18 mouse cellular contexts compared by ENCODE assay signal in the genomic region with DNA sequence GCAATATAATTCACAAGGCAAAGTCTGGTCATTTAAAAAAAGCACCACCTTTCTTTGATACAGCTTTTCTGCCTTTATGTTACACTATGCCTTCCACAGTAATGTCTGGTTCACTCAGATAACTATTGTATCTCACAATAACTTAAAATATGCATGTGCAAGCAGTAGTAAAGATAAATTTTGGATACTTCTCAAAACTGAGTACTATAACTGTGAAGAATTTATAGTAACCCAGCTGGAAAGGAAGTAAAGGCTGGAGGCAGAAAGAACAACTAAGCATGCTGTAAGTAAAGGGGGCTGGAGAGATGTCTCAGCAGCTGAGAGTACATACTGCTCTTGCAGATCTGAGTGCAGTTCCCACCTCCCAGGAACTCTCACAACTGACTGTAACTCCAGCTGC. TPM values are rescaled to one million over a fixed set of nuclear protein-coding genes. Genes with fewer than 3 reads are reported as not detected.
DNase-seq lines count a peak whose midpoint lies in the region; ATAC-seq lines count a peak whose summit lies in the region.
"Had no signal": no experiment of that assay in that cellular context is flagged by ENCODE, and none has a peak within 500 bp of the region (broad histone marks: within the 10 kb centered on the region; RNA-seq: fewer than 3 reads in every experiment).

No protein-coding gene starts in this region.

- DNase-seq in liver, embryonic 11.5 days (ENCODE audit: low spot score) = no peak
- no peak for DNase-seq in liver
- DNase-seq in c-Kit-positive CD71-positive TER-119-negative erythroid progenitor cells, embryonic 14.5 days (ENCODE audit: low read depth) = peak; percentile 43
- no peak for DNase-seq in lung, postnatal 36 days
- no peak for DNase-seq in gastrocnemius, postnatal 10 days
- no peak for DNase-seq in hindbrain, embryonic 10.5 days (ENCODE audit: low spot score)
- DNase-seq: adrenal gland, adult 8-10 months; cerebellum, adult 18-20 months; forebrain, postnatal 0 days; heart, adult 18-20 months; thymus, postnatal 4 days had no signal

- peaks cover 4% of the 10 kb centered on the region; the same call in 1 of the 2 replicates for H3K4me1 ChIP-seq in liver, embryonic 11.5 days (replicated peaks; ENCODE audit: control insufficient read depth, insufficient read depth, low read length)
- H3K4me1 ChIP-seq in liver, embryonic 15.5 days (replicated peaks) = peaks cover 35% of the 10 kb centered on the region
- H3K4me1 ChIP-seq in hindbrain, embryonic 10.5 days (replicated peaks) = no peaks in the 10 kb centered on the region
- H3K4me1 ChIP-seq: embryonic facial prominence, embryonic 12.5 days; limb, embryonic 13.5 days; midbrain, embryonic 12.5 days had no signal

- H3K27me3 ChIP-seq in liver, embryonic 11.5 days (replicated peaks; ENCODE audit: control insufficient read depth, insufficient read depth, low read length) = no peaks in the 10 kb centered on the region
- H3K27me3 ChIP-seq in liver, embryonic 15.5 days = no peaks in the 10 kb centered on the region
- no peaks in the 10 kb centered on the region for H3K27me3 ChIP-seq in hindbrain, embryonic 10.5 days (ENCODE audit: insufficient read depth, poor library complexity, severe bottlenecking)
- H3K27me3 ChIP-seq: embryonic facial prominence, embryonic 12.5 days; hindbrain, embryonic 13.5 days; limb, embryonic 13.5 days; midbrain, embryonic 12.5 days; neural tube, embryonic 13.5 days had no signal

- no peaks in the 10 kb centered on the region for H3K9me3 ChIP-seq in liver, embryonic 11.5 days (ENCODE audit: control insufficient read depth, low read length)
- H3K9me3 ChIP-seq in liver, embryonic 15.5 days (replicated peaks) = no peaks in the 10 kb centered on the region
- no peaks in the 10 kb centered on the region for H3K9me3 ChIP-seq in hindbrain, embryonic 10.5 days
- H3K9me3 ChIP-seq: embryonic facial prominence, embryonic 12.5 days; hindbrain, embryonic 13.5 days; limb, embryonic 13.5 days; midbrain, embryonic 12.5 days; neural tube, embryonic 13.5 days had no signal

- H3K4me2 ChIP-seq in liver, embryonic 11.5 days = peak overlapping the region; percentile 17; the same call in 1 of the 2 replicates
- peak overlapping the region; percentile 23; the same call in 1 of the 2 replicates for H3K4me2 ChIP-seq in liver, embryonic 15.5 days
- H3K4me2 ChIP-seq: embryonic facial prominence, embryonic 12.5 days; hindbrain, embryonic 13.5 days; limb, embryonic 13.5 days; midbrain, embryonic 12.5 days; neural tube, embryonic 13.5 days had no signal

- ATAC-seq in liver, embryonic 11.5 days (replicated peaks; ENCODE audit: low FRiP score) = no peak
- peak; percentile 25; the same call in 1 of the 2 replicates for ATAC-seq in liver, embryonic 15.5 days (ENCODE audit: insufficient read depth)
- ATAC-seq: forebrain, postnatal 0 days; lung, postnatal 0 days had no signal

- no peak overlapping the region for H3K27ac ChIP-seq in liver, embryonic 11.5 days (ENCODE audit: low read depth, low read length)
- H3K27ac ChIP-seq in liver, embryonic 15.5 days (replicated peaks) = 0 out of 2 replicates have a peak overlapping the region, but pooled peaks have one; percentile 14
- no peak overlapping the region for H3K27ac ChIP-seq in hindbrain, embryonic 10.5 days
- H3K27ac ChIP-seq: embryonic facial prominence, embryonic 12.5 days; hindbrain, embryonic 13.5 days; limb, embryonic 13.5 days; midbrain, embryonic 12.5 days; neural tube, embryonic 13.5 days had no signal

- no peak overlapping the region for H3K9ac ChIP-seq in liver, embryonic 11.5 days (ENCODE audit: low read depth, low read length)
- H3K9ac ChIP-seq in liver, embryonic 15.5 days = no peak overlapping the region
- H3K9ac ChIP-seq: embryonic facial prominence, embryonic 12.5 days; forebrain, postnatal 0 days; hindbrain, embryonic 13.5 days; limb, embryonic 13.5 days; midbrain, embryonic 12.5 days; neural tube, embryonic 13.5 days had no signal

- H3K4me3 ChIP-seq in liver, embryonic 11.5 days (ENCODE audit: low read depth, low read length) = no peak overlapping the region
- H3K4me3 ChIP-seq in liver, embryonic 15.5 days (replicated peaks) = no peak overlapping the region
- no peak overlapping the region for H3K4me3 ChIP-seq in hindbrain, embryonic 10.5 days
- H3K4me3 ChIP-seq: embryonic facial prominence, embryonic 12.5 days; hindbrain, embryonic 13.5 days; limb, embryonic 13.5 days; midbrain, embryonic 12.5 days; neural tube, embryonic 13.5 days had no signal

- H3K36me3 ChIP-seq in liver, embryonic 11.5 days (ENCODE audit: control insufficient read depth, insufficient read depth, low read length) = peaks cover 9% of the 10 kb centered on the region
- peaks cover 33% of the 10 kb centered on the region for H3K36me3 ChIP-seq in liver, embryonic 15.5 days (replicated peaks)
- peaks cover 41% of the 10 kb centered on the region for H3K36me3 ChIP-seq in hindbrain, embryonic 10.5 days

RNA-seq across cellular contexts. Expression of gene St7l, which starts 8.9 kb away (rescaled TPM):
- polyA plus RNA-seq in liver, embryonic 11.5 days (2014; fragmentation: Nextera tagmentation; extraction: Ambion mirVana) = 22.5 and 25.6 TPM in 2 replicates
- 11.2 and 13.9 TPM in 2 replicates for polyA plus RNA-seq in liver, embryonic 15.5 days (2015; fragmentation: Nextera tagmentation; extraction: Ambion mirVana)
- 10 to 100 TPM; 13.8 to 20.8 TPM for total RNA-seq in gastrocnemius, postnatal 10 days (2021)
- 28.7 and 33.7 TPM in 2 replicates for polyA plus RNA-seq in hindbrain, embryonic 10.5 days (2016; fragmentation: Nextera tagmentation; extraction: Ambion mirVana)

RNA-seq across cellular contexts. Expression of gene Capza1, which starts 9.4 kb away (rescaled TPM):
- 169 and 209 TPM in 2 replicates for polyA plus RNA-seq in liver, embryonic 11.5 days (2014; fragmentation: Nextera tagmentation; extraction: Ambion mirVana)
- 79.3 and 80.7 TPM in 2 replicates for polyA plus RNA-seq in liver, embryonic 15.5 days (2015; fragmentation: Nextera tagmentation; extraction: Ambion mirVana)
- 10 to 100 TPM; 38.1 to 42.5 TPM for total RNA-seq in gastrocnemius, postnatal 10 days (2021)
- polyA plus RNA-seq in hindbrain, embryonic 10.5 days (2016; fragmentation: Nextera tagmentation; extraction: Ambion mirVana) = 188 and 212 TPM in 2 replicates

RNA-seq across cellular contexts. Expression of gene Mov10, which starts 36.5 kb away (rescaled TPM):
- 36.0 and 37.7 TPM in 2 replicates for polyA plus RNA-seq in liver, embryonic 11.5 days (2014; fragmentation: Nextera tagmentation; extraction: Ambion mirVana)
- 27.6 and 29.0 TPM in 2 replicates for polyA plus RNA-seq in liver, embryonic 15.5 days (2015; fragmentation: Nextera tagmentation; extraction: Ambion mirVana)
- total RNA-seq in gastrocnemius, postnatal 10 days (2021) = 1 to 10 TPM; 5.5 to 8.7 TPM
- 17.0 and 19.8 TPM in 2 replicates for polyA plus RNA-seq in hindbrain, embryonic 10.5 days (2016; fragmentation: Nextera tagmentation; extraction: Ambion mirVana)
